Mouse (Mus musculus) adrenal gland, adult 2 months (tissue): Measurements from ENCODE around the gene Paqr9. TPM values are rescaled to one million over a fixed set of nuclear protein-coding genes. Genes with fewer than 3 reads are reported as not detected.

Experiments used
- DNase-seq: peaks from one replicate; pipeline ENCODE4 v3.0.0; 2021
- polyA plus RNA-seq: library from polyadenylated mRNA; depleted of rRNA; stranded (reverse); fragments of >200 nt; gene quantifications from 2 replicates; pipeline ENCODE4 v1.2.3, GENCODE M21; 2012
- total RNA-seq, 2 experiments: library from RNA; stranded (reverse); gene quantifications; 2 replicates each; pipeline ENCODE4 v1.2.3; 2021

The Paqr9 gene
- total and polyA plus RNA-seq, 3 experiments: 10.4 to 14.2 (median 12.1) TPM

GRCm38 (mm10) chr9:95578366-95578895 is 19.0 kb downstream of the Paqr9 start:
- peak; percentile 48 for DNase-seq

- peak; percentile 18 for DNase-seq
These were observed 21.7 kb downstream of the Paqr9 start for GRCm38 (mm10) chr9:95581021-95581757.

GRCm38 (mm10) chr9:95581758-95582515 is 22.5 kb downstream of the Paqr9 start:
- DNase-seq: no peak

- no peak for DNase-seq
These were observed 23.1 kb downstream of the Paqr9 start for GRCm38 (mm10) chr9:95582555-95582954.

- no peak for DNase-seq
These were observed 26.6 kb downstream of the Paqr9 start for GRCm38 (mm10) chr9:95586046-95586445.

- DNase-seq: no peak
These were observed 28.6 kb downstream of the Paqr9 start for GRCm38 (mm10) chr9:95588070-95588469.

GRCm38 (mm10) chr9:95594291-95594690 is 34.8 kb downstream of the Paqr9 start:
- no peak for DNase-seq

GRCm38 (mm10) chr9:95597466-95598178 is 38.2 kb downstream of the Paqr9 start:
- no peak for DNase-seq

GRCm38 (mm10) chr9:95598179-95598721 is 38.8 kb downstream of the Paqr9 start:
- DNase-seq: no peak

GRCm38 (mm10) chr9:95599399-95599798 is 39.9 kb downstream of the Paqr9 start:
- no peak for DNase-seq

GRCm38 (mm10) chr9:95602849-95603248 is 43.4 kb downstream of the Paqr9 start:
- no peak for DNase-seq

GRCm38 (mm10) chr9:95603316-95603715 is 43.9 kb downstream of the Paqr9 start:
- DNase-seq: no peak

GRCm38 (mm10) chr9:95607196-95607595 is 47.7 kb downstream of the Paqr9 start:
- DNase-seq: no peak

- DNase-seq: no peak
These were observed 52.9 kb downstream of the Paqr9 start for GRCm38 (mm10) chr9:95612246-95612768.

- DNase-seq: no peak
These were observed 54.1 kb downstream of the Paqr9 start for GRCm38 (mm10) chr9:95613426-95614127.

- no peak for DNase-seq
These were observed 55.6 kb downstream of the Paqr9 start for GRCm38 (mm10) chr9:95614861-95615615.

- no peak for DNase-seq
These were observed 56.5 kb downstream of the Paqr9 start for GRCm38 (mm10) chr9:95615961-95616360.
